Mouse (Mus musculus) layer of hippocampus, adult 2 months (tissue): ENCODE measurements around the gene Cgref1. TPM values are rescaled to one million over a fixed set of nuclear protein-coding genes. Genes with fewer than 3 reads are reported as not detected.

Experiments used
- DNase-seq, 2 experiments: peaks; one replicate each; pipeline ENCODE4 v3.0.0; 2022; ENCODE audit warnings: low spot score in 2 of 2
- H3K27ac ChIP-seq: fragments of 200-600 bp; 2 replicates; pipeline ENCODE4 v1.8.1; 2022
- H3K4me3 ChIP-seq: fragments of 200-600 bp; 2 replicates; pipeline ENCODE4 v1.8.1; 2022; ENCODE audit warnings: mild to moderate bottlenecking
- CTCF ChIP-seq: fragments of 200-600 bp; conservative IDR thresholded peaks from 2 replicates; pipeline ENCODE4 v1.8.1; 2022; ENCODE audit warnings: antibody characterized with exemption, mild to moderate bottlenecking, moderate library complexity
- total RNA-seq, 2 experiments: library from RNA; stranded (reverse); gene quantifications; 2 replicates each; pipeline ENCODE4 v1.2.3; 2021

Gene Cgref1
- total RNA-seq, 2 experiments from 2014 or later, result 15.5 to 16.7 TPM

- no peak for TF ChIP-seq CTCF
- no peak for DNase-seq
- H3K27ac ChIP-seq, result no peak overlapping the region
- no peak overlapping the region for H3K4me3 ChIP-seq
Observed at GRCm38 (mm10) chr5:30910481-30910880, 34.9 kb downstream of the Cgref1 start.

GRCm38 (mm10) chr5:30909863-30910262 is 35.5 kb downstream of the Cgref1 start:
- H3K4me3 ChIP-seq, result no peak overlapping the region
- no peak for DNase-seq
- TF ChIP-seq CTCF, result no peak
- no peak overlapping the region for H3K27ac ChIP-seq

GRCm38 (mm10) chr5:30909300-30909659 is 36.1 kb downstream of the Cgref1 start:
- DNase-seq, result no peak
- Histone ChIP-seq H3K27ac (no peak overlapping the region), H3K4me3 (no peak overlapping the region)
- TF ChIP-seq CTCF, result no peak

- peak overlapping the region; percentile 93 for H3K27ac ChIP-seq
- DNase-seq, result no peak
- TF ChIP-seq CTCF, result no peak
- peak overlapping the region; percentile 74 for H3K4me3 ChIP-seq
Observed at GRCm38 (mm10) chr5:30908426-30909299, 36.7 kb downstream of the Cgref1 start.

- no peak; the same call in 1 of the 2 replicates for TF ChIP-seq CTCF
- H3K4me3 ChIP-seq, result peak within 1 kb of the TSS; percentile 74
- peak within 1 kb of the TSS; percentile 93 for H3K27ac ChIP-seq
- peak; percentile 94 to 95 for DNase-seq
Observed at GRCm38 (mm10) chr5:30907413-30908059, 37.9 kb downstream of the Cgref1 start, which contains the start of gene Ost4. Gene Ost4, minus strand, starts transcription at chr5:30907788.

GRCm38 (mm10) chr5:30901860-30902259 is 43.5 kb downstream of the Cgref1 start:
- no peak overlapping the region for H3K27ac ChIP-seq
- DNase-seq, result no peak
- no peak for TF ChIP-seq CTCF

GRCm38 (mm10) chr5:30890375-30890774 is 55.0 kb downstream of the Cgref1 start:
- Histone ChIP-seq H3K4me3 (no peak overlapping the region), H3K27ac (peak overlapping the region; percentile 93; the same call in 1 of the 2 replicates)
- no peak for TF ChIP-seq CTCF
- no peak for DNase-seq

More at GRCm38 (mm10) chr5:30901860-30902259, 43.5 kb downstream of the Cgref1 start:
- H3K4me3 ChIP-seq, result no peak overlapping the region

GRCm38 (mm10) chr5:30889088-30889754 is 56.2 kb downstream of the Cgref1 start:
- H3K4me3 ChIP-seq, result peak overlapping the region; percentile 76
- peak overlapping the region; percentile 93 for H3K27ac ChIP-seq
- TF ChIP-seq CTCF, result no peak
- peak in 1 of 2 experiments; percentile 25 for DNase-seq

- no peak for TF ChIP-seq CTCF
- peak within 1 kb of the TSS; percentile 93 for H3K27ac ChIP-seq
- peak within 1 kb of the TSS; percentile 76 for H3K4me3 ChIP-seq
- peak; percentile 93 to 95 for DNase-seq
Observed at GRCm38 (mm10) chr5:30888337-30889087, 56.9 kb downstream of the Cgref1 start, which contains the start of gene Agbl5. Gene Agbl5, plus strand, starts transcription at chr5:30888694.

GRCm38 (mm10) chr5:30887858-30888336 is 57.5 kb downstream of the Cgref1 start:
- peak; percentile 93 for DNase-seq
- Histone ChIP-seq H3K27ac (peak overlapping the region; percentile 93), H3K4me3 (peak overlapping the region; percentile 76)
- no peak for TF ChIP-seq CTCF

GRCm38 (mm10) chr5:30887331-30887761 is 58.0 kb downstream of the Cgref1 start:
- H3K4me3 ChIP-seq, result peak overlapping the region; percentile 76
- no peak for TF ChIP-seq CTCF
- peak; percentile 33 to 34 for DNase-seq
- H3K27ac ChIP-seq, result peak overlapping the region; percentile 93

GRCm38 (mm10) chr5:30886731-30887130 is 58.7 kb downstream of the Cgref1 start:
- Histone ChIP-seq H3K27ac (peak overlapping the region; percentile 93; the same call in 1 of the 2 replicates), H3K4me3 (peak overlapping the region; percentile 76)
- no peak for TF ChIP-seq CTCF
- no peak for DNase-seq
